Mouse (Mus musculus): ENCODE measurements around the gene Prkn.

- TF ChIP-seq CTCF (IDR thresholded peaks at IDR 0.05) (no peak), EP300 (IDR thresholded peaks at IDR 0.05; ENCODE audit: insufficient read depth, low read depth, low read length) (no peak)
Measured at GRCm38 (mm10) chr17:11466095-11466494, 625.9 kb downstream of the Prkn start.
